Mouse (Mus musculus): ENCODE measurements around the gene Mycbp2.

The Mycbp2 gene

GRCm38 (mm10) chr14:103260437-103260836 lies 86.2 kb downstream of the Mycbp2 start:
- DNase-seq (ENCODE audit: low spot score in 2 of 2) = no peak

GRCm38 (mm10) chr14:103258745-103259144 lies 87.9 kb downstream of the Mycbp2 start:
- no peak for DNase-seq (ENCODE audit: low spot score in 2 of 2)

DNA sequence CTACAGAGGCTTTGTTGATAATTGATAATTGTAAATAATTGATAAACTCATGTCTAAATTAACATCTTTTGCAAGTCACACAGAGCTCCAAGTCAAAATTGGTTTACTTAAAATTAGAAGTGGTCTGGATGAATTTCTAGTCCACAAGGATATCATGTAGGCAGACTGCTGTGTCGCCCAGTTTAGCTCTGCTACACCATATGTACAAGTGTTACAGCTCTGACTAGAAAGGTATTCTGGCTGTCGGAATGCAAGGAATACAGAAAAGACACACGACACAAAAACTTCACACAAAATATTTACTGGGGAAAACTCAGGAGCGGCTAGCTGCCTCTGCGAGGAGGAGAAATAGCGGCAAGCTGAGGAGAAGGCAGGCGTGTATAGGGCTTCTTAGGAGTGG lies 89.7 kb downstream of the Mycbp2 start:
- peak in 1 of 2 experiments; percentile 36 for DNase-seq (ENCODE audit: low spot score in 2 of 2)

DNA sequence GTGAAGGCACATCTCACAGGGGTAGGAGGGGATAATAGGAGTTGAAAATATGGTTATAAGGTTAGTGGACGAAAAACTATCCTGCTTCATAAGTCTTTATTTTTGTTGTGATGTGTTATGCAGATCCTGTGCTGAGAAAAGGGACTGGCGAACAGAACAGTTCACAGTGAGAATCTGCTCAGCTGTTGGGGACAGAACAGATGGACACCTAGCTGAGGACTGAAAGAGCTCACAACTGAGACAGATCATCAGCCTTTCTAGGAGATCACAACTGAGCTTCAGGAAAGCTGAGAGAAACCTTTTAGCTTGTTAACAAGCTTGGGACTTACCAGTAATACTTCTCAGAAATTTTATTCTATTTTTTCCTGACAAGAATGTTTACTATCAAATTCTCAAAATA lies 92.3 kb downstream of the Mycbp2 start:
- no peak for DNase-seq (ENCODE audit: low spot score in 2 of 2)

- no peak for DNase-seq (ENCODE audit: low spot score in 2 of 2)
Observed at GRCm38 (mm10) chr14:103242020-103242419, 104.6 kb downstream of the Mycbp2 start.

- no peak for DNase-seq (ENCODE audit: low spot score in 2 of 2)
Observed at GRCm38 (mm10) chr14:103234770-103235169, 111.8 kb downstream of the Mycbp2 start.

- DNase-seq (ENCODE audit: low spot score in 2 of 2) = no peak
Observed at GRCm38 (mm10) chr14:103233640-103234593, 112.7 kb downstream of the Mycbp2 start.

DNA sequence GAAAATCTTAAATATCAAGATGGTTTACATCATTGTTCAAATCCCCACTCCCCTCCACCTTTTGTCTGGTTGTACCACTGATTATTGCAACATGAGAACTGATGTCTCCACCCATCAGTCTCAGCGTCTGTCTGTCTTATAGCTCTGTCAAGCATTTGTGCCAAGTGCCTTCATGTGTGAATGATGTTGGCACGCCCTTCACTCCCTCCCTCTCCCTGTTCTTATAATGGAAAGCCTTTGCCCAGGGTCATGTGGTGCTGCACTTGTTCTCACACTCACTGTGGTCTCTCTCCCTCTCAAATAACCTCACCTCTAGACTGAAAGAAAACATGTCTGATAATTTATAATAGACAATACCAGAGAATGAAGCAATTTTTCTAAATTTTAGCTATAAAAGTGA lies 124.3 kb downstream of the Mycbp2 start:
- no peak for DNase-seq (ENCODE audit: low spot score in 2 of 2)

GRCm38 (mm10) chr14:103221751-103222150 lies 124.9 kb downstream of the Mycbp2 start:
- DNase-seq (ENCODE audit: low spot score in 2 of 2) = no peak

DNA sequence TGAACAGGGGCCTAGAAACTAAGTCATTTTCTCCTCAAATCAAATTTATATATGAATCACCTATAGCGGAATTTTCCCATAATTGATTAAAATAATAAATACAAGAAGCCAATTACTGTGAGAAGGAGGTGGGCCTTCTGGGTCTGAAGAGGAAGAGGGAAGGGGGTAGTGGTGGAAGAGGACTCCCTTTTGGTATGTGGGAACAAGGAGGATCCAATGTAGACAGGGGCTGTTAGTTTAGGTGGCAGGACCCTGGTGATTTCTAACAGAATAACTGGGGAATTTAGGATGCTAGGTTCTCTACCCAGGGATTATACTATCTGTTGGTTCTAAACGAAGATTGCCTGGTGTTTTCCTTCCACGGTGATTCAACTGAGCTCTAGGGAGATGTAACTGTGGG lies 130.3 kb downstream of the Mycbp2 start:
- DNase-seq (ENCODE audit: low spot score in 2 of 2) = no peak

GRCm38 (mm10) chr14:103186658-103187057 lies 160.0 kb downstream of the Mycbp2 start:
- no peak for DNase-seq (ENCODE audit: low spot score in 2 of 2)

DNA sequence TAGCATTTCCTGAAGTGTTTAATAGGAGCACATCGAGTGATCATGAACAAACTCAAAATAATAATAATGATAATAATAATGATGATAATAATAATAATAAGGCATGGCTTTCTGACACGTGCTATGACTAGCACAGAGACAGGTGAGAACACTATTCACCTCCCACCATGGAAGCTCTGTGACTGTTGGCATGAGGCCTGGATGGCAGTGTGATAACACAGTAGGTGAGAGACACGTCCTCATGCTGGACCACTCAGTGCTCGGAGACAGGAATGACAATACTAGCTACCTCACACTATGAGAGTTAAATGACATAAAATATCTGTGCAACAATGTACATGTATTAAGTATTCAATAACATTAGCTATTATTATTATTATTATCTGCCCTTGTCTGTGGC lies 160.5 kb downstream of the Mycbp2 start:
- DNase-seq (ENCODE audit: low spot score in 2 of 2) = no peak

DNA sequence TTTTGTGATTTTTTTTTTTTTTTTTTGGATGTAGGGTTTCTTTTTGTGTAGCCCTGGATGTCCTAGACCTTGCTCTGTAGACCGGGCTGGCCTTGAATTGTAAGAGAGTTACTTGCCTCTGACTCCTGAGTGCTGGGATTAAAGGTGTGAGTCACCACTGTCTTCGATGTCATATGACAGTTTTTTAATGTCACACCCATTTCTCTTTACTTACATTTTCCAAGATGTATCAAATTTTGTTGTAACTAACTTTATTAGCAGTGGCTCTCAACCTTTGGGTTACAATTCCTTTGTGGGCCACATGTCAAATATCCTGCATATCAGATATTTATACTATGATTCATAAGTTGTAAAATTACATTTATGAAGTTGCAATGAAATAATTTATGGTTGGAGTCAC lies 166.5 kb downstream of the Mycbp2 start:
- no peak for DNase-seq (ENCODE audit: low spot score in 2 of 2)

GRCm38 (mm10) chr14:103162923-103163322 lies 183.7 kb downstream of the Mycbp2 start:
- peak in 1 of 2 experiments; percentile 50 for DNase-seq (ENCODE audit: low spot score in 2 of 2)

GRCm38 (mm10) chr14:103155685-103156084 lies 190.9 kb downstream of the Mycbp2 start:
- DNase-seq (ENCODE audit: low spot score in 2 of 2) = no peak

GRCm38 (mm10) chr14:103150139-103150538 lies 196.5 kb downstream of the Mycbp2 start:
- DNase-seq (ENCODE audit: low spot score in 2 of 2) = peak; percentile 39 to 53

- DNase-seq (ENCODE audit: low spot score in 2 of 2) = peak; percentile 46 to 52
Observed at GRCm38 (mm10) chr14:103131991-103132390, 214.6 kb downstream of the Mycbp2 start.

- no peak for DNase-seq (ENCODE audit: low spot score in 2 of 2)
Observed at GRCm38 (mm10) chr14:103125756-103126155, 220.9 kb downstream of the Mycbp2 start.

- DNase-seq (ENCODE audit: low spot score in 2 of 2) = no peak
Observed at GRCm38 (mm10) chr14:103114994-103115670, 231.5 kb downstream of the Mycbp2 start.

DNA sequence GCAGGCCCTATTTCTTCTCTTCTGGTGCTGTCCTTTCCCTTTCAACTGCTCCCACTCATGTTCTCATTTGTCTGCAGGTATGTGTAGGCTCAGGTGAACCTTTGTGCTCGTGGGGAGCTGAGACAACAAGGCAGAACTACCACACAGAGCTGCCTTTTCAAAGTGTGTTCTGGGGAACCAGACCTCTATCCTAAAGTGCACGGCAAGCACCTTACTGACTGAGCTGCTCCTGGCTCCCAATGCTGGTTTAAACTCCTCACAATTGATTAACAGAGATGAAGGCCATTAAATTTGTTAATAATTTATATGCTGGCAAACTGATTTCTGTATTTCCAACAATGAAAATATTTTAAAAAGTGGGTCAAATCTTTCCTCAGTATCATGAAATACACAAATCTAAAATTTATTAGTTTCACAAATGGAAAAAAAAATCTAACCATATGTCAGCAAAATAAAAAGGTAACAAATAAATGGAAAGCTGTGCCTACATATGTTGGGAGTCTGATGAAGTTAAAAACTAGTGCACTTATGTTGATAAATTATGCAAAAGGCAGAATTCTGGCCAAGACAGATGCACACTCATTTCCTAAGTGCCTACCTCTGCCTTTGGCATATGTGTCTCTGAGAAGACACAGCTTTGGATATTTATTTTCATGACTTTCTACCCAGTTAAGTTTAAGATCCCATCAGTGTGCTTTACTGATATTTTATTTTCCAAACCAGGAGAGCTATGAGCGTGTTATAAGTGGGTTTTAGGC lies 233.8 kb downstream of the Mycbp2 start:
- DNase-seq (ENCODE audit: low spot score in 2 of 2) = no peak

- no peak for DNase-seq (ENCODE audit: low spot score in 2 of 2)
Observed at GRCm38 (mm10) chr14:103109971-103110370, 236.6 kb downstream of the Mycbp2 start.

GRCm38 (mm10) chr14:103106301-103106700 lies 240.3 kb downstream of the Mycbp2 start:
- no peak for DNase-seq (ENCODE audit: low spot score in 2 of 2)
